Mouse (Mus musculus): Measurements from ENCODE around the gene Gm49450. TPM values are rescaled to one million over a fixed set of nuclear protein-coding genes. Genes with fewer than 3 reads are reported as not detected.
"Not testable (repeated sequence)": the region's sequence is repeated elsewhere in the genome, so short reads cannot be mapped to it uniquely, and the experiment has no call there.

The Gm49450 gene
- polyA plus RNA-seq, 1 experiment from 2014 or later: not detected

- WGBS: 79% methylated on average over 5 of the region's 5 CpGs
- Histone ChIP-seq H3K4me1 (ENCODE audit: control insufficient read depth, insufficient read depth, low read length) (no peaks in the 10 kb centered on the region), H3K4me2 (ENCODE audit: low read depth) (no peak overlapping the region), H3K9me3 (ENCODE audit: control insufficient read depth, low read length) (no peaks in the 10 kb centered on the region), H3K27me3 (ENCODE audit: control insufficient read depth, insufficient read depth, low read length) (no peaks in the 10 kb centered on the region), H3K4me3 (ENCODE audit: low read depth, low read length) (no peak overlapping the region), H3K27ac (ENCODE audit: low read depth, low read length) (no peak overlapping the region), H3K36me3 (ENCODE audit: control insufficient read depth, insufficient read depth, low read length) (no peaks in the 10 kb centered on the region), H3K9ac (ENCODE audit: low read length) (no peak overlapping the region)
- no peak for ATAC-seq (ENCODE audit: insufficient read depth, low FRiP score, low TSS enrichment)
- no peak for DNase-seq (ENCODE audit: low spot score)
These were observed 25.8 kb downstream of the Gm49450 start for GRCm38 (mm10) chr15:98927566-98927965.

DNA sequence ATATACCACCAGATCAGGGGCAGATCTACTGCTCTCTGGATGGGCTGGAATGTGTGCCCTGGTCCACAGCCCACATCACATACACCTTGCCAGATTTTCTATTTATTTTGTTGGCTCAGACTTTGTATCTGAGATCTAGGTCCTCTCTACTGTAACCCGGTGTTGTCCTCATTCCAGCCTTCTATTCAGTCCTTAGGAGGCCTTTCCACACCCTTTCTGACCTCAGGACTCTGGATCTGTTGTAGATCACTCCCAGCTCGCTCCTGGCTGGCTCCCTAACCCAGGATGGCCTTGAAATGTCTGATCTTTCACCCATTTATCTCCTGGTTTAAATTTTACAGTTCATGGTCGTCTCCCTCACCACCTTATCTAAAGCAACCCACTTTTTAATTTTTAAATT, 28.7 kb downstream of the Gm49450 start:
- no peaks in the 10 kb centered on the region for H3K27me3 ChIP-seq (ENCODE audit: control insufficient read depth, insufficient read depth, low read length)
- H3K9me3 ChIP-seq (ENCODE audit: control insufficient read depth, low read length): no peaks in the 10 kb centered on the region
- H3K4me3 ChIP-seq (ENCODE audit: low read depth, low read length): no peak overlapping the region
- no peak overlapping the region for H3K27ac ChIP-seq (ENCODE audit: low read depth, low read length)
- H3K4me2 ChIP-seq (ENCODE audit: low read depth): no peak overlapping the region
- DNase-seq (ENCODE audit: low spot score): no peak
- WGBS: 73% methylated on average over 3 of the region's 3 CpGs
- no peaks in the 10 kb centered on the region for H3K36me3 ChIP-seq (ENCODE audit: control insufficient read depth, insufficient read depth, low read length)
- H3K9ac ChIP-seq (ENCODE audit: low read length): no peak overlapping the region
- no peaks in the 10 kb centered on the region for H3K4me1 ChIP-seq (ENCODE audit: control insufficient read depth, insufficient read depth, low read length)
- no peak for ATAC-seq (ENCODE audit: insufficient read depth, low FRiP score, low TSS enrichment)

- H3K9me3 ChIP-seq (ENCODE audit: control insufficient read depth, low read length): no peaks in the 10 kb centered on the region
- no peak overlapping the region for H3K9ac ChIP-seq (ENCODE audit: low read length)
- no peaks in the 10 kb centered on the region for H3K27me3 ChIP-seq (ENCODE audit: control insufficient read depth, insufficient read depth, low read length)
- 87% methylated on average over 2 of the region's 2 CpGs for WGBS
- no peak overlapping the region for H3K4me3 ChIP-seq (ENCODE audit: low read depth, low read length)
- ATAC-seq (ENCODE audit: insufficient read depth, low FRiP score, low TSS enrichment) (no peak), DNase-seq (ENCODE audit: low spot score) (no peak)
- no peaks in the 10 kb centered on the region for H3K4me1 ChIP-seq (ENCODE audit: control insufficient read depth, insufficient read depth, low read length)
- no peaks in the 10 kb centered on the region for H3K36me3 ChIP-seq (ENCODE audit: control insufficient read depth, insufficient read depth, low read length)
- no peak overlapping the region for H3K4me2 ChIP-seq (ENCODE audit: low read depth)
- H3K27ac ChIP-seq (ENCODE audit: low read depth, low read length): no peak overlapping the region
These were observed 30.3 kb downstream of the Gm49450 start for GRCm38 (mm10) chr15:98923031-98923537.

GRCm38 (mm10) chr15:98922581-98922980, 30.8 kb downstream of the Gm49450 start:
- DNase-seq (ENCODE audit: low spot score) (no peak), ATAC-seq (ENCODE audit: insufficient read depth, low FRiP score, low TSS enrichment) (no peak)
- 73% methylated on average over 3 of the region's 3 CpGs for WGBS
- no peak overlapping the region for H3K27ac ChIP-seq (ENCODE audit: low read depth, low read length)
- no peak overlapping the region for H3K4me2 ChIP-seq (ENCODE audit: low read depth)
- no peaks in the 10 kb centered on the region for H3K27me3 ChIP-seq (ENCODE audit: control insufficient read depth, insufficient read depth, low read length)
- H3K4me3 ChIP-seq (ENCODE audit: low read depth, low read length): no peak overlapping the region
- no peaks in the 10 kb centered on the region for H3K9me3 ChIP-seq (ENCODE audit: control insufficient read depth, low read length)
- no peak overlapping the region for H3K9ac ChIP-seq (ENCODE audit: low read length)
- H3K36me3 ChIP-seq (ENCODE audit: control insufficient read depth, insufficient read depth, low read length): no peaks in the 10 kb centered on the region
- no peaks in the 10 kb centered on the region for H3K4me1 ChIP-seq (ENCODE audit: control insufficient read depth, insufficient read depth, low read length)

GRCm38 (mm10) chr15:98921510-98921909, 31.8 kb downstream of the Gm49450 start:
- 80% methylated on average over 5 of the region's 5 CpGs for WGBS
- ATAC-seq (ENCODE audit: insufficient read depth, low FRiP score, low TSS enrichment): no peak
- Histone ChIP-seq H3K4me2 (ENCODE audit: low read depth) (no peak overlapping the region), H3K4me1 (ENCODE audit: control insufficient read depth, insufficient read depth, low read length) (no peaks in the 10 kb centered on the region), H3K9me3 (ENCODE audit: control insufficient read depth, low read length) (no peaks in the 10 kb centered on the region), H3K4me3 (ENCODE audit: low read depth, low read length) (no peak overlapping the region), H3K9ac (ENCODE audit: low read length) (no peak overlapping the region), H3K27ac (ENCODE audit: low read depth, low read length) (no peak overlapping the region), H3K27me3 (ENCODE audit: control insufficient read depth, insufficient read depth, low read length) (no peaks in the 10 kb centered on the region), H3K36me3 (ENCODE audit: control insufficient read depth, insufficient read depth, low read length) (no peaks in the 10 kb centered on the region)
- DNase-seq (ENCODE audit: low spot score): no peak

GRCm38 (mm10) chr15:98918499-98918895, 34.9 kb downstream of the Gm49450 start:
- H3K9me3 ChIP-seq (ENCODE audit: control insufficient read depth, low read length); H3K9ac ChIP-seq (ENCODE audit: low read length); H3K27ac ChIP-seq (ENCODE audit: low read depth, low read length); H3K36me3 ChIP-seq (ENCODE audit: control insufficient read depth, insufficient read depth, low read length); H3K27me3 ChIP-seq (ENCODE audit: control insufficient read depth, insufficient read depth, low read length); H3K4me1 ChIP-seq (ENCODE audit: control insufficient read depth, insufficient read depth, low read length); DNase-seq (ENCODE audit: low spot score): not testable (repeated sequence)
- Histone ChIP-seq H3K4me2 (ENCODE audit: low read depth) (peak overlapping the region; percentile 23), H3K4me3 (ENCODE audit: low read depth, low read length) (peak overlapping the region; percentile 88)
- peak; percentile 0; the same call in 1 of the 2 replicates for ATAC-seq (ENCODE audit: insufficient read depth, low FRiP score, low TSS enrichment)
- 28% methylated on average over 8 of the region's 8 CpGs for WGBS

DNA sequence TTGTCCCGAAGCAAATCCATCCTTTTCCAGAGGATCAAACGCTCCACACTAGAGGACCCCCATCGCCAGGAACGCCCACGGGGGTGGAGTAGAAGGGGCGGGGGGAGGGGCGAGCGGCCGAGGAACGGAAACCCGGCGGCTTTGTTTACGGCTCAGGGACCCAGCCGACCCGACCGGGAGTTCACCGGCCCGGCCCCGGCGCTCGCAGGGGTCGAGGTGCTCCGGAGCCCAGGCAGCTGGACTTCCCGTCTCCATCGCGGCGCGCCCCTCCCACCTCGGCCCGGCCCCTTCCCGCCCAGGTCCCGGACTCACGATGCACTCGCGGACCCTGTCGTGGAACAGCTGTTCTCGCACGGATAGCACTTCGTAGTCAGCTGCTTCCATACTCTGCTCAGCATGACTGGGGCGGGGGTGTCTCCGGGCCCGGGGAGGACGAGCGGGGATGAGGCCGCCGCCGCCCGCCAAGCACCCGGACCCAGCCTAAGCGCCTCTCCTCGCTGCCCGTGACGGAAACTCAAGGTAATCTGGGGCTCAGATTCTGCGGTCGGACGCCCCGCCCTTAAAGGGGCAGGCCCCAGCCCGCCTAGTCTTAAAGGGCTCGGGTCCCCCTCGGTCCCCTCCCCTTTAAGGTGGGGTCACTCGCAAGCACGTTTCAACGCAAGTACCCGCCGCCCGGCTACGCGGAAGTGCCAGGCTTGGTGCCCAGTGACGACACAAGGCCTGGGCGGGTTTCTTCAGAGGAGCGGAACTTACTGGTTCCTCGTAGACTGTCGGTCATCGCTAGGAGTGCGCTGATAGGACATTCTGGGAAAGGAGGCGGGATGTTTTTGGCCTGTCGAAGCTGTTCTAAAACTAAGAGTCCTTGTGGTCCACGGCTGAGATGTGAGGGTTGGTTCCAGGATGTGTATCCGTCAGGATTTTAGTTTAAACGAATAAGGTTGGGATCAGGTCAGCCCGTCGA, 35.5 kb downstream of the Gm49450 start, which contains the start of gene Lmbr1l:
Gene Lmbr1l, minus strand, starts transcription at position 694 of the 961 bp plus-strand sequence.
- DNase-seq (ENCODE audit: low spot score): peak; percentile 99
- Histone ChIP-seq H3K9ac (ENCODE audit: low read length) (peak within 1 kb of the TSS; percentile 90), H3K36me3 (ENCODE audit: control insufficient read depth, insufficient read depth, low read length) (no peaks in the 10 kb centered on the region), H3K4me2 (ENCODE audit: low read depth) (peak within 1 kb of the TSS; percentile 87), H3K4me1 (ENCODE audit: control insufficient read depth, insufficient read depth, low read length) (peaks cover 5% of the 10 kb centered on the region; the same call in 1 of the 2 replicates), H3K9me3 (ENCODE audit: control insufficient read depth, low read length) (no peaks in the 10 kb centered on the region), H3K27ac (ENCODE audit: low read depth, low read length) (peak within 1 kb of the TSS; percentile 93), H3K27me3 (ENCODE audit: control insufficient read depth, insufficient read depth, low read length) (no peaks in the 10 kb centered on the region), H3K4me3 (ENCODE audit: low read depth, low read length) (peak within 1 kb of the TSS; percentile 88)
- ATAC-seq (ENCODE audit: insufficient read depth, low FRiP score, low TSS enrichment): peak; percentile 97
- WGBS: under 1% methylated on average over 82 of the region's 82 CpGs

- under 1% methylated on average over 14 of the region's 14 CpGs for WGBS
- ATAC-seq (ENCODE audit: insufficient read depth, low FRiP score, low TSS enrichment): no peak
- Histone ChIP-seq H3K4me1 (ENCODE audit: control insufficient read depth, insufficient read depth, low read length) (peaks cover 5% of the 10 kb centered on the region; the same call in 1 of the 2 replicates), H3K27ac (ENCODE audit: low read depth, low read length) (peak overlapping the region; percentile 93; the same call in 1 of the 2 replicates), H3K4me3 (ENCODE audit: low read depth, low read length) (peak overlapping the region; percentile 88), H3K9me3 (ENCODE audit: control insufficient read depth, low read length) (no peaks in the 10 kb centered on the region), H3K9ac (ENCODE audit: low read length) (peak overlapping the region; percentile 90), H3K27me3 (ENCODE audit: control insufficient read depth, insufficient read depth, low read length) (no peaks in the 10 kb centered on the region), H3K4me2 (ENCODE audit: low read depth) (peak overlapping the region; percentile 87), H3K36me3 (ENCODE audit: control insufficient read depth, insufficient read depth, low read length) (no peaks in the 10 kb centered on the region)
- no peak for DNase-seq (ENCODE audit: low spot score)
These were observed 36.3 kb downstream of the Gm49450 start for GRCm38 (mm10) chr15:98917091-98917490.
